Mouse (Mus musculus) effector memory CD4-positive, alpha-beta T cell, adult 5 months (primary cell): Measurements from ENCODE around the gene Il1r2. TPM values are rescaled to one million over a fixed set of nuclear protein-coding genes. Genes with fewer than 3 reads are reported as not detected.

ENCODE experiments used
- polyA plus RNA-seq: library from polyadenylated mRNA; unstranded; fragments of 100-300 nt; shearing (Covaris generic); gene quantifications from one replicate; pipeline ENCODE4 v1.2.1, GENCODE M21; 2017

The Il1r2 gene
- polyA plus RNA-seq, result 6.6 TPM

DNA sequence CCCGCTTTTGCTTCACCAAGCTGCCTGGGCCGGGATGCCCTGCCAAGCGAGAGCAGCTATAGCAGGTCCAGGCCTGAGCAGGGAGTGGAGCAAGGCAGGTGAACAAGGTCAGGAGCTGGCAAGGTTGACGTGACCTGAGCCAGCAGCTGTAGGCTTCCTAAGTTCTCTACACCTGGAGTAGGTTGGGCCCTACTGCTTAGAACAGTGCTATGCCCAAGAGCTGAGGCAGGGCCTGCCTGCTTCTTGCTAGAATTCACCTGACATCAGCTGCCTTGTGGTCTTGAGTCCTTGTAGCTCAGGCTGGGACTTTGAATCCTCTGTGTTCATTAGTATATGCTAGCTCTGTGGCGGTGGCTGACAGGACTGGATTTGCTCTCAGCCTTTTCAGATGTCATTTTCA, at the start of gene Il1r2:
Gene Il1r2 (plus strand): TSS at position 301 of the 400 bp plus-strand sequence.

Other genes starting within 250 kb of the Il1r2 start
- gene Map4k4, start 173.2 kb upstream of the Il1r2 start, polyA plus RNA-seq, result 113 TPM
- 0.22 TPM for gene Il1r1, start 151.0 kb downstream of the Il1r2 start, polyA plus RNA-seq